In genomic region chr8:122811870-122812494, GRCm38 (mm10) we compare ENCODE assay signal across 16 mouse cellular contexts. TPM values are rescaled to one million over a fixed set of nuclear protein-coding genes. Genes with fewer than 3 reads are reported as not detected.
DNase-seq lines count a peak whose midpoint lies in the region; ATAC-seq and TF ChIP-seq lines count a peak whose summit lies in the region.
"Had no signal": no experiment of that assay in that cellular context is flagged by ENCODE, and none has a peak within 500 bp of the region (broad histone marks: within the 10 kb centered on the region; RNA-seq: fewer than 3 reads in every experiment).

No protein-coding gene starts in this region.

- H3K27me3 ChIP-seq in neural tube, embryonic 11.5 days (ENCODE audit: control insufficient read depth, insufficient read depth, low read length): no peaks in the 10 kb centered on the region
- no peaks in the 10 kb centered on the region for H3K27me3 ChIP-seq in hindbrain, embryonic 11.5 days (ENCODE audit: control insufficient read depth, insufficient read depth, low read length)
- no peaks in the 10 kb centered on the region for H3K27me3 ChIP-seq in neural tube, embryonic 15.5 days (replicated peaks)
- H3K27me3 ChIP-seq in kidney, adult 2 months (replicated peaks; ENCODE audit: control insufficient read depth, insufficient read depth, low read length): no peaks in the 10 kb centered on the region
- no peaks in the 10 kb centered on the region for H3K27me3 ChIP-seq in liver, postnatal 0 days (ENCODE audit: insufficient read depth, low read length)
- H3K27me3 ChIP-seq: embryonic facial prominence, embryonic 13.5 days; heart, embryonic 15.5 days; liver, embryonic 13.5 days had no signal

- no peak overlapping the region for H3K4me3 ChIP-seq in neural tube, embryonic 11.5 days (ENCODE audit: low read depth, low read length)
- H3K4me3 ChIP-seq in hindbrain, embryonic 11.5 days (ENCODE audit: low read depth, low read length): no peak overlapping the region
- no peak overlapping the region for H3K4me3 ChIP-seq in neural tube, embryonic 15.5 days (replicated peaks)
- no peak overlapping the region for H3K4me3 ChIP-seq in kidney, adult 2 months (ENCODE audit: insufficient read depth, low read depth, low read length)
- H3K4me3 ChIP-seq in liver, postnatal 0 days (ENCODE audit: low read depth, low read length): no peak overlapping the region
- H3K4me3 ChIP-seq: embryonic facial prominence, embryonic 13.5 days; heart, embryonic 15.5 days; limb, embryonic 12.5 days; liver, embryonic 13.5 days had no signal

- H3K4me2 ChIP-seq in neural tube, embryonic 11.5 days (ENCODE audit: low read depth): no peak overlapping the region
- no peak overlapping the region for H3K4me2 ChIP-seq in hindbrain, embryonic 11.5 days (replicated peaks; ENCODE audit: low read depth, low read length)
- no peak overlapping the region for H3K4me2 ChIP-seq in neural tube, embryonic 15.5 days
- H3K4me2 ChIP-seq in liver, postnatal 0 days (ENCODE audit: low read depth, low read length): no peak overlapping the region
- H3K4me2 ChIP-seq: embryonic facial prominence, embryonic 13.5 days; heart, embryonic 15.5 days; limb, embryonic 12.5 days; liver, embryonic 13.5 days had no signal

- H3K4me1 ChIP-seq in neural tube, embryonic 11.5 days (ENCODE audit: control insufficient read depth, insufficient read depth, low read length): peaks cover 9% of the 10 kb centered on the region; the same call in 1 of the 2 replicates
- peaks cover 5% of the 10 kb centered on the region; the same call in 1 of the 2 replicates for H3K4me1 ChIP-seq in hindbrain, embryonic 11.5 days (replicated peaks; ENCODE audit: control insufficient read depth, insufficient read depth, low read length)
- peaks cover 55% of the 10 kb centered on the region for H3K4me1 ChIP-seq in neural tube, embryonic 15.5 days
- no peaks in the 10 kb centered on the region for H3K4me1 ChIP-seq in kidney, adult 2 months (ENCODE audit: control insufficient read depth, insufficient read depth, low read length)
- no peaks in the 10 kb centered on the region for H3K4me1 ChIP-seq in liver, postnatal 0 days (ENCODE audit: insufficient read depth)
- H3K4me1 ChIP-seq: heart, embryonic 15.5 days had no signal

- H3K9ac ChIP-seq in neural tube, embryonic 11.5 days (ENCODE audit: low read length): no peak overlapping the region
- 0 out of 2 replicates have a peak overlapping the region, but pooled peaks have one; percentile 28 for H3K9ac ChIP-seq in hindbrain, embryonic 11.5 days (ENCODE audit: low read depth, low read length)
- peak overlapping the region; percentile 11; the same call in 1 of the 2 replicates for H3K9ac ChIP-seq in neural tube, embryonic 15.5 days (replicated peaks)
- no peak overlapping the region for H3K9ac ChIP-seq in liver, postnatal 0 days (replicated peaks)
- H3K9ac ChIP-seq: embryonic facial prominence, embryonic 13.5 days; heart, embryonic 15.5 days; limb, embryonic 12.5 days; liver, embryonic 13.5 days had no signal

- 0 out of 2 replicates have a peak overlapping the region, but pooled peaks have one; percentile 39 for H3K27ac ChIP-seq in neural tube, embryonic 11.5 days (ENCODE audit: low read depth, low read length)
- H3K27ac ChIP-seq in hindbrain, embryonic 11.5 days (ENCODE audit: low read depth, low read length): peak overlapping the region; percentile 64
- H3K27ac ChIP-seq in neural tube, embryonic 15.5 days (replicated peaks): peak overlapping the region; percentile 74
- no peak overlapping the region for H3K27ac ChIP-seq in kidney, adult 2 months (ENCODE audit: insufficient read depth, low read depth, low read length)
- no peak overlapping the region for H3K27ac ChIP-seq in liver, postnatal 0 days (ENCODE audit: low read depth)
- H3K27ac ChIP-seq: embryonic facial prominence, embryonic 13.5 days; heart, embryonic 15.5 days; limb, embryonic 12.5 days; liver, embryonic 13.5 days had no signal

- DNase-seq in neural tube, embryonic 11.5 days (ENCODE audit: low spot score): peak; percentile 44
- DNase-seq in neural tube, embryonic 10.5 days (ENCODE audit: extremely low spot score, low spot score): no peak
- no peak for DNase-seq in hindbrain, embryonic 11.5 days (ENCODE audit: low spot score)
- peak; percentile 62 for DNase-seq in mesoderm, embryonic 11.5 days (ENCODE audit: low read depth, low spot score)
- no peak for DNase-seq in kidney, adult 2 months
- no peak for DNase-seq in liver, postnatal 0 days
- DNase-seq: heart, adult 18-20 months; kidney, adult 8-10 months; liver, embryonic 13.5 days; right cerebral cortex, postnatal 25 days; thymus, postnatal 4 days had no signal

- 0 out of 2 replicates have a peak, but pooled peaks have one; percentile 27 for ATAC-seq in neural tube, embryonic 11.5 days (ENCODE audit: insufficient read depth, low FRiP score, low TSS enrichment)
- peak; percentile 69 for ATAC-seq in hindbrain, embryonic 11.5 days (ENCODE audit: low FRiP score)
- peak; percentile 69 for ATAC-seq in neural tube, embryonic 15.5 days (ENCODE audit: low FRiP score)
- ATAC-seq in liver, postnatal 0 days: no peak
- ATAC-seq: lung, postnatal 0 days had no signal

- no peak for TF ChIP-seq POLR2A in kidney, adult 2 months (IDR thresholded peaks at IDR 0.05; ENCODE audit: low read depth, low read length)

- WGBS in neural tube, embryonic 11.5 days: 78% methylated on average over 16 of the region's 16 CpGs
- WGBS in hindbrain, embryonic 11.5 days: 68% methylated on average over 16 of the region's 16 CpGs
- 33% methylated on average over 16 of the region's 16 CpGs for WGBS in neural tube, embryonic 15.5 days
- WGBS in kidney, adult 2 months: 77% methylated on average over 16 of the region's 16 CpGs
- WGBS in liver, postnatal 0 days (ENCODE audit: insufficient replicate concordance): 91% methylated on average over 16 of the region's 16 CpGs

- no peaks in the 10 kb centered on the region for H3K9me3 ChIP-seq in neural tube, embryonic 11.5 days (ENCODE audit: control insufficient read depth, low read length)
- no peaks in the 10 kb centered on the region for H3K9me3 ChIP-seq in hindbrain, embryonic 11.5 days (ENCODE audit: control insufficient read depth, low read length)
- H3K9me3 ChIP-seq in neural tube, embryonic 15.5 days (replicated peaks): no peaks in the 10 kb centered on the region
- H3K9me3 ChIP-seq in liver, postnatal 0 days (ENCODE audit: low read length): no peaks in the 10 kb centered on the region
- H3K9me3 ChIP-seq: embryonic facial prominence, embryonic 13.5 days; heart, embryonic 15.5 days; limb, embryonic 12.5 days; liver, embryonic 13.5 days had no signal

- H3K36me3 ChIP-seq in neural tube, embryonic 11.5 days (ENCODE audit: control insufficient read depth, insufficient read depth, low read length): no peaks in the 10 kb centered on the region; the same call in 1 of the 2 replicates
- H3K36me3 ChIP-seq in hindbrain, embryonic 11.5 days (ENCODE audit: control insufficient read depth, insufficient read depth, low read length): no peaks in the 10 kb centered on the region
- no peaks in the 10 kb centered on the region for H3K36me3 ChIP-seq in neural tube, embryonic 15.5 days
- no peaks in the 10 kb centered on the region for H3K36me3 ChIP-seq in kidney, adult 2 months (ENCODE audit: control insufficient read depth, insufficient read depth, low read length)
- H3K36me3 ChIP-seq in liver, postnatal 0 days (replicated peaks; ENCODE audit: insufficient read depth, low read length): peaks cover 13% of the 10 kb centered on the region; the same call in 1 of the 2 replicates
- H3K36me3 ChIP-seq: heart, embryonic 15.5 days had no signal

- TF ChIP-seq CTCF in kidney, adult 2 months (conservative IDR thresholded peaks at IDR 0.05; ENCODE audit: insufficient read depth, insufficient read length, low read depth, low read length): no peak
- no peak for TF ChIP-seq CTCF in liver, postnatal 0 days (IDR thresholded peaks at IDR 0.05; ENCODE audit: low read depth)

- TF ChIP-seq EP300 in liver, postnatal 0 days (IDR thresholded peaks at IDR 0.05; ENCODE audit: low read depth): no peak

RNA-seq across cellular contexts. Expression of gene Cdh15, which starts 35.8 kb away (rescaled TPM):
- 8.3 and 9.0 TPM in 2 replicates for polyA plus RNA-seq in neural tube, embryonic 11.5 days (2014; fragmentation: Nextera tagmentation; extraction: Ambion mirVana)
- 0.86 and 1.7 TPM in 2 replicates for polyA plus RNA-seq in hindbrain, embryonic 11.5 days (2014; fragmentation: Nextera tagmentation; extraction: Ambion mirVana)
- polyA plus RNA-seq in neural tube, embryonic 15.5 days (2015; fragmentation: Nextera tagmentation; extraction: Ambion mirVana): 2.7 and 3.2 TPM in 2 replicates
- 0.11 TPM in 1 of 2 replicates, not detected in the other for polyA plus RNA-seq in kidney, adult 2 months (2012; rRNA removed)
- polyA plus RNA-seq in liver, postnatal 0 days (2015; fragmentation: Nextera tagmentation; extraction: Ambion mirVana): 0.05 TPM in 1 of 2 replicates, not detected in the other

RNA-seq across cellular contexts. Expression of gene Acsf3, which starts 36.7 kb away (rescaled TPM):
- 15.4 and 16.2 TPM in 2 replicates for polyA plus RNA-seq in neural tube, embryonic 11.5 days (2014; fragmentation: Nextera tagmentation; extraction: Ambion mirVana)
- polyA plus RNA-seq in hindbrain, embryonic 11.5 days (2014; fragmentation: Nextera tagmentation; extraction: Ambion mirVana): 11.5 and 15.4 TPM in 2 replicates
- polyA plus RNA-seq in neural tube, embryonic 15.5 days (2015; fragmentation: Nextera tagmentation; extraction: Ambion mirVana): 15.2 and 20.3 TPM in 2 replicates
- polyA plus RNA-seq in kidney, adult 2 months (2012; rRNA removed): 73.9 and 74.9 TPM in 2 replicates
- polyA plus RNA-seq in liver, postnatal 0 days (2015; fragmentation: Nextera tagmentation; extraction: Ambion mirVana): 9.6 and 10.7 TPM in 2 replicates

Comparison
In these comparisons a context has a peak if more than half of its experiments do, and no peak if none do; other contexts are left out.
1. DNase-seq: peak in neural tube, embryonic 11.5 days (single experiment) and mesoderm, embryonic 11.5 days (single experiment); none in neural tube, embryonic 10.5 days (single experiment), hindbrain, embryonic 11.5 days (single experiment), kidney, adult 2 months (single experiment) and liver, postnatal 0 days (single experiment).
2. H3K9ac ChIP-seq: peak in hindbrain, embryonic 11.5 days (single experiment) and neural tube, embryonic 15.5 days (single experiment); none in neural tube, embryonic 11.5 days (single experiment) and liver, postnatal 0 days (single experiment).
3. H3K27ac ChIP-seq: peak in neural tube, embryonic 11.5 days (single experiment), hindbrain, embryonic 11.5 days (single experiment) and neural tube, embryonic 15.5 days (single experiment); none in kidney, adult 2 months (single experiment) and liver, postnatal 0 days (single experiment).